Mouse (Mus musculus) C2C12 (cell line): ENCODE data around the gene Tmem253.

Source experiments
- CTCF ChIP-seq: IDR thresholded peaks from one replicate; pipeline ENCODE4 v1.5.1; 2011; ENCODE audit not compliant: control insufficient read depth, insufficient read depth, insufficient read length
- FOSL1 ChIP-seq: IDR thresholded peaks from one replicate; pipeline ENCODE4 v1.8.0; 2011; ENCODE audit warnings: mild to moderate bottlenecking, low read length; ENCODE audit not compliant: poor library complexity, insufficient read depth, severe bottlenecking
- MAX ChIP-seq: IDR thresholded peaks from one replicate; pipeline ENCODE4 v1.6.1; 2011; ENCODE audit warnings: mild to moderate bottlenecking, control low read depth
- MYOD1 ChIP-seq: IDR thresholded peaks from one replicate; pipeline ENCODE4 v1.6.1; 2011; ENCODE audit warnings: low read depth; ENCODE audit not compliant: control insufficient read depth, insufficient read length

DNA sequence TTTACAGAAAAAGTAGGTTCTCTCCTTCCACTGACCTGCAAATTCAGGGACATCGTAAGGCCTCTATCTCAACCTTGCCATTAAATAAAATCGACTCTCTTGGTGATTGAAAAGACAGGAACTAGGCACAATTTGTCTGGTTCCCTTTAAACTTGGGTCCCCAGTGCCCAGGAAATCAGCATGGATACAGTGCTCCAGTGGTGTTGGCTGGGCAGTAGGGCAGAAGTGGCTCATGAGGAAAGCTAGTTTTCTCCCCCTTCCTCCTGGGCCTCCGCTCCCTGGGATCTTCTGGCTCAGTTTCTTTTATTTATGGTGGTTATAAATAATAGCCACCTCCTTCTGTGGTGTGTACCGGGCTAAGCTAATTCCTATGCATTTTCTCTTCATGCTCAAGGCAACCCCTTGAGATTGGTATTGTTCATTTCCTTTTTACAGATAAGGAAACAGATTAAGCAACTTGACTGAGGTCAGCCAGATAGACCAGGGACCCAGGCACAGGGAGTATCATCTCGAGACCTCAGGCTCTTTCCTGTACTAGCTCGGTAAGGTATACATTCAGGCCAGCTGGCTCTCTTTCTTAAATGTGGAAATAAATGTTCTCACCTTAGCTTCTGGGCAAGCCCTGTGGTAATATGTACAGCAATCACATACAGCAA is at the start of gene Tmem253:
- TF ChIP-seq FOSL1: no peak
- no peak for TF ChIP-seq CTCF
- TF ChIP-seq MAX: no peak
- TF ChIP-seq MYOD1: no peak
